Mouse (Mus musculus): Measurements from ENCODE around the gene Jaml.

DNA sequence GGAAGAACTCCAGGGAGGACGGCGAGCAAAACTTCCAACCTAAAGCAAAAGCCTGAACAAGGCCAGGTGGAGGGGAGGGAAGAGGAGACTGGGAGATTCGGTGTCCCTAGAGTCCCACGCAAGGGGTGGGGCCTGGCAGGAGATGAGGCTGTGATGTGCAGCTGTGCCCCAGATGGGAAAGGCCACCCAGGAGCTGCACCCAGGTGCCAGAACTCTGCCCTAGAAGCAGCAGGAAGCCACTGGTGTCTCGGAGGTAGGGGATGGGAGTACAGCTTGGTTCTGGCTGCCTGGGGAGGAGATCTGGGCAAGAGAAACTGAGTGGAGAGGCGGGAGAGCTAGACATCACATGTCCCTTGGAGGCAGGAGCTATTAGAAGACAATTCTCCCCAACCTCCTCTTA, 42.0 kb downstream of the Jaml start:
- TF ChIP-seq CTCF (IDR thresholded peaks at IDR 0.05; ENCODE audit: low read depth) = no peak
- TF ChIP-seq EP300 (IDR thresholded peaks at IDR 0.05; ENCODE audit: low read depth) = no peak

All from liver, postnatal 0 days (tissue).